Mouse (Mus musculus): Measurements from ENCODE around the gene Pitpnm1. TPM values are rescaled to one million over a fixed set of nuclear protein-coding genes. Genes with fewer than 3 reads are reported as not detected.

The Pitpnm1 gene
- total and polyA plus RNA-seq, 3 experiments = 87.4 to 164 (median 87.6) TPM

GRCm38 (mm10) chr19:4068717-4069410 lies 30.9 kb upstream of the Pitpnm1 start:
- DNase-seq = no peak

DNA sequence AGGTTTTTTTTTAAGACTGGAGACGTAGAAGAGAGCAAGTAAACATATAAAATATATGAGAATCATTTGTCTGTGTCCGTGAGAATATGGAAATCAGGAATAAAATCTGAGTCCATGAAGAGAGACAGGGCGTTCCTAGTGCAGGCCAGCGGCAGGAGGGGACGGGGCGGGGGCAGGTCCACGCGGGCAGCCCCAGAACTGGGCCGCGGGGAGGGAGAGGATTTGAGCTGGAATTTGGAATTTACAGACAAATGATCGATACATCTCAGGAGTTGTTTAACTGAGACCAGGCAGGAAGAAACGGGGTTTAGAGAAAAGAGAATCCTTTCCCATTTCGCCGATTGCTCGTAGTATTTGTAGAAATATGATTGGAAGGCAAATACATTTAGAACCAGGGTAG lies 29.5 kb upstream of the Pitpnm1 start:
- no peak for DNase-seq

GRCm38 (mm10) chr19:4070756-4071155 lies 29.0 kb upstream of the Pitpnm1 start:
- DNase-seq = no peak

- no peak for DNase-seq
Measured at GRCm38 (mm10) chr19:4071406-4071805, 28.4 kb upstream of the Pitpnm1 start.

DNA sequence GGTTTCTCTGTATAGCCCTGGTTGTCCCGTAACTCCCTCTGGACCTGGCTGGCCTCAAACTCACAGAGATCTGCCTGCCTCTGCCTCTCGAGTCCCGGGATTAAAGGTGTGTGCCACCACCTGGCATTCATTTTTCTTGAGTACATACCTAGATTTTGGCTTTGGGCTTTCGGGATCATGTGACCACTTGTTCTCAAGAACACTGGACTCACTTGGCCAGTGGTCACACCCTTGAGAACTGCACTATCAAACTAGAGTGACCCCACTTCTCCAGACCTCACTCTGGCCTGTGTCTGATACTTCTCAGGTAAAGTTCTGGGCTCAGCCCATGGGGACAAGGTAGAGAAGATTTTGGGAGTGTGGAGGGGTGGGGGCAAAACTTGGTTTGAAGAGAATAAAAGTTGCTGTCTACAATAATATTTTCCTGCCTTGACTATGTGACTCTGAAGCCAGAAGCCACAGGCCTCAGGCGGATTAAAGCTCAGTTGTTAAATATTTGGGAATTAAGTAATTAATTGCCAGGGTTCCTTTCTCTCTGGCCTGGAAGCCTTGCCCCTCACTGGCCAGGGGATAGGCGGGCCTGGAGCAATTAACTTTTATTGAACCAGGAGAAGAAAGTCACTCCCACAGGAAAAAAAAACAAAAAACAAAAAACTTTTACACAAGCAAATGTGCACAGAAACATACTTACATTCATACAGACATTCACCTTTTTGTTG lies 26.9 kb upstream of the Pitpnm1 start:
- DNase-seq = no peak

DNA sequence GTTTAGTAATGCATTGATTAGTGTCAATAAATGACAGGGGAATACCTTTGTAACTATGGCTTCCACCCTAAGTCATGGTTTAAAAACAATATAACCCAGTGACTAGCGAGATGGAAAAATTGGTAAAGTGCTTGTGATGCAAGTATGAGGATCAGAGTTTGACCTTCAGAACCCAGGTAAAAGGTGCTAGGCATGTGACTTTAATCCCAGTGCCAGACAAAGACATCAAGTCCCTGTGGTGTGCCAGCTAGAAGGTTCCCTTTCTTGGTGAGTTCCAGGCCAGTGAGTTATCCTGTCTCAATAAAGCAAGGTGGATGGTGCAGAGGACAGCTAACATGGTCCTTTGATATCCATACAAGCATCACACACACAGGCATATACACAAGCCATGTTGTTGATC lies 24.3 kb upstream of the Pitpnm1 start:
- no peak for DNase-seq

DNA sequence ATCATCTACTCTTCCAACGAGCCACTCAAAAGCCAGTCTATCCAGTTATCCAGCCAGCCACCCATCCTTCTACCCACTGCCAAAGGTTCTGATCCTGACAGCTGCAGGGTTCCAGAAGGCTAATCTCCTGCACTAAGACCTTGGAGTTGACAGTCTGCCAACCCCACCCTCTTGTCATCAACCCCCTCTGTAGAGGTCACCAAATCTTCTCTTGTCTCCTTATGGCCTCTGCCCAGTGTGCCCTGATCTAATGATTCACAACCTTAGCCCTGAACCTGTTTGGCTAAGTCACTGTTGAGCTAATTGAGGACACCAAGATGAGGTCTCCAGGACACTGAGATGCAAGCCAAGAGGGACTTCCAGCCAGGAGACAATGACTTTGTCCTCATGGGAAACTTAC lies 20.2 kb upstream of the Pitpnm1 start:
- no peak for DNase-seq

GRCm38 (mm10) chr19:4080511-4081009 lies 19.2 kb upstream of the Pitpnm1 start:
- DNase-seq = no peak

DNA sequence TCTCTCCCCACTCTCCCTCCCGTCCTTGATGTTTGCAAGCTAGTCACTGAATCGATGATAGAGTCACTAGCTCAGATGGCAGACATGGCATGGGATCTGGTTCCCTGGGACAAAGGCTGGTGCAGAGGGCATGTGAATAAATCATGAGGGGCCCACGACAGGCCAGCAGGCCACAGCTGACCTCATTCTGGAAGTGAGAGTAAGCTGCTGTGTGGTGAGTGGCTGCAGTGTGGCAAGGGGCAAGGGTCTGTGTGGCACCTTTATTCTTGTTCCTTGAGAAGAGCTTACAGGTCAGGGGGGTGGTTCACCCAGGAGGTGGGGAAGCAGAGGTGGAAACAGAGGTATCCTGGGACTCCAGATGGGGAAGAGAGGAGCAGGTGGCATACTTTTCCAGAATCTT lies 18.4 kb upstream of the Pitpnm1 start, which contains the start of gene Cabp2:
TSS of gene Cabp2 (plus strand) at position 185 of the 400 bp plus-strand sequence.
- no peak for DNase-seq

GRCm38 (mm10) chr19:4082219-4082965 lies 17.4 kb upstream of the Pitpnm1 start:
- no peak for DNase-seq

GRCm38 (mm10) chr19:4083316-4083715 lies 16.5 kb upstream of the Pitpnm1 start:
- DNase-seq = no peak

- no peak for DNase-seq
Measured at GRCm38 (mm10) chr19:4083826-4084225, 16.0 kb upstream of the Pitpnm1 start.

DNA sequence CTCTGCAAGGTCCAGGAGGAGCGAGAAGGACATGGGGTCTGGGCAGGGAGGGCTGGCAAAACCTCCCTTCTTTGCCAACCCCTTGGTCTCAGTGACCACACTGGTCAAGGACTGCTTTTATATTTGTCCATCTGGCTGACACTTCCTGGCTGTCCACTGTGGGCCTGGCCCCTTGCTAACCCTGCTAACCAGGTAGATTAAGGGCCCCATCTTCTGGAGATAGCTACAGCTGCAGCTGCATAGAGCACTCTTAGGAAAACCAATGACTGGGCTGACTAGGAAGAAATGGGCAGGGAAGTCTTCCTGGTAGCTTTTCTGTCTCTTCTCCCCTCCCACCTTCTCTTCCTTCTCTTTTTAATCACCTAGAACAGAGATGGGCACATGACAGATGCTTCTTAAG lies 14.8 kb upstream of the Pitpnm1 start:
- no peak for DNase-seq

DNA sequence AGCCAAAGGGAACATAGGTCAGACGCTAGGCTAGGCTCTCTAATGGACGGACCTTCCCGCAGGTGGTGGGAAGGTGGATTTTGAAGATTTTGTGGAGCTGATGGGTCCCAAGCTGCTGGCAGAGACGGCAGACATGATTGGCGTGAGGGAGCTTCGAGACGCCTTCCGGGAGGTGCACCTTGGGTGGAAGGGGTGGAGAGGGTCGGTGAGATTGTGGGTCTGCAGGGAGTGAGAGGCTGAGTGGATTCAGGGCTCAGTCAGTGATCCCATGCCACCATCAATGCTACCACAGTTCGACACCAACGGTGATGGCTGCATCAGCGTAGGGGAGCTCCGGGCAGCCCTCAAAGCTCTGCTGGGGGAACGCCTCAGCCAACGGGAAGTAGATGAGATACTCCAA lies 13.6 kb upstream of the Pitpnm1 start:
- no peak for DNase-seq

DNA sequence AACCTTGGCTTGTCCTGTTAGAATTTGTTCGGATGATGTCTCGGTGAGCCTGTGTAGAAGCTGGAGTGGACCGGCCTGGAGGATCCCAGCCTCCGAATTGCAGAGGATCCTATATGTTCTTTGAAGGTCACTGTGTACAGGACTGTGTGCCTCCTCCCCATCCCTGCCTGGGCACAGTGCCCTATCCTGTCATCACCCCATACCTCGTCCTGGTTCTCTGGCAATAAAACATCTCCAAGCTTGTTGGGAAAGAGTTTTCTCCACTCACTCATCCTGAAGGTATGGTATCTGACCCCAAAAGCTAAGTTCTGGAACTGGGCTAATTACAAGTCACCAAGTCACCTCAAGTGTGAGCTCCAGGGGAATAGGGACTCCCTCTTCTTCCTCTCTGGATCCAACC lies 12.7 kb upstream of the Pitpnm1 start:
- DNase-seq = no peak

- DNase-seq = no peak
Measured at GRCm38 (mm10) chr19:4088146-4088545, 11.7 kb upstream of the Pitpnm1 start.

DNA sequence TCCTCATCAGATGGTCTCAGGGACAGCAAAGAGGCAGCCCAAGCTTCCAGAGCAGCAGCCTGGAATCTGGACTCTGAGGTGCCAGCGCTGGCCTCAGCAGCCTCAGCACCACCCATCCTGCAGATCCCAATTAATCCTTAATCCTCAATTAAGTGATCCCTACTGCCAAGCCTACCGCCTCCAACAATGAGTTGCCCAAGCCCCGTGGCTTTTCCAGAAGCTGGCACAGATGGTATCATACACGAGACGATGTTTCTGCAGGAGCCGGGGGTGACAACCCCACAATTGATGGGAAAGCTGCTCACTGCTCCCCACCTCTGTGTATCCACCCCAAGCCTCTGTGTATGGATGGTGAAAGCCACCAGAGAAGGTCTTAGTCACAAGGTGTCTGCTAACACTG lies 10.7 kb upstream of the Pitpnm1 start:
- no peak for DNase-seq

DNA sequence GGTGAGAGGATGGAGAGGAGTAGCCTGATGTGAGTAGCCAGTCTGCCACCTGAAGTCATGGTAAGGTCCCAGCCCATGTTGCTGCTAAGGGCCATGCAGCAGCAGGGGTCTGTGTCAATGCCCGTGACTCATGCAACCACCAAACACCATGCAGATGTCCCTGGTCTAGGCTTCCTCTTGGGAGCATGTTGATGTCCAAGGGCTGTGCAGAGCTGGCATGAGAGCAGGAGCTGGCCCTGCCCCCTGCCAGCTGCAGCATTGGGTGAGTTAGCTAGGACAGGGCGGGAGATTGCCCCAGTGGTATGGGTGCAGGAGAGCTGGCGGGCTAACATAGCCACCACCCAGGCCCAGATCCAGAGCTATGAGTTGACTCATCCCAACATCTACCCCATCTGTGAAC lies 9.4 kb upstream of the Pitpnm1 start:
- DNase-seq = no peak

- DNase-seq = no peak
Measured at GRCm38 (mm10) chr19:4091383-4091782, 8.4 kb upstream of the Pitpnm1 start.

DNA sequence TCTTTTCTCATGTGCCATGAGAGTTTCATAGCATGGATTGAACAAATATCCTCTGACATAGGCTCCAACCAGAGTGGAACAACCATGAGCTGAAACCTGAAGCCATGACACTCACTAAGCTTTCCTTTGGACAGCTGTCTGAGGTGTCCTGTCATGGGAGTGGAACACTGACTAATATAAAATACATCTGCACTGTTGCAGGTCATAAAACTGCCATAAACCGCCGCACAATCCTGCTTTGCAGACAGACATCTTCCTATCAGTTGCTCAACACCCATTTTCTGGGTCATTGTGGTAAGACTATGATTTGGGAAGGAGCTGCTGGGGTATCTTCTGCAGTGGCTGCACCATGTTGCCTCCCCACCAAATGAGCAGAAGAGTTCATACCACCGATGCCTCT lies 7.0 kb upstream of the Pitpnm1 start:
- DNase-seq = no peak

DNA sequence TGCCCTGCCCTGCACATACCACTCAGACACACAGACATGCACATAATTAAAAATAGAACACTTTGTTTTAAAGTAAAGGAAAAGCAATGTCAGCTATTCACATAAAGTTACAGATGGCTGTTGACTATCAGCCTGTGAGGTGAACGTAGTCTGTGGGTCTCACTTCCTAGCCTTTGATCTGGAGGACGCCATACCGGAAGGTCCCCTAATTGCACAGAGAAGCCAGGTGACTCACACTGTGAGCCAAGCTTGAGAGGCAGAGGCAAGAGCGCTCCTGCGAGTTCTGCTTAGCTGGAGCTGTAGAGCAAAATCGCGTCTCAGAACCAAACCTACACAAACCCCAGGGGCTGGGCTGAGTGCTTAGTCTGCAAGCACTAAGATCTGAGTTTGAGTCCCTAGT lies 6.0 kb upstream of the Pitpnm1 start:
- no peak for DNase-seq

- no peak for DNase-seq
Measured at GRCm38 (mm10) chr19:4094348-4094747, 5.5 kb upstream of the Pitpnm1 start.

DNA sequence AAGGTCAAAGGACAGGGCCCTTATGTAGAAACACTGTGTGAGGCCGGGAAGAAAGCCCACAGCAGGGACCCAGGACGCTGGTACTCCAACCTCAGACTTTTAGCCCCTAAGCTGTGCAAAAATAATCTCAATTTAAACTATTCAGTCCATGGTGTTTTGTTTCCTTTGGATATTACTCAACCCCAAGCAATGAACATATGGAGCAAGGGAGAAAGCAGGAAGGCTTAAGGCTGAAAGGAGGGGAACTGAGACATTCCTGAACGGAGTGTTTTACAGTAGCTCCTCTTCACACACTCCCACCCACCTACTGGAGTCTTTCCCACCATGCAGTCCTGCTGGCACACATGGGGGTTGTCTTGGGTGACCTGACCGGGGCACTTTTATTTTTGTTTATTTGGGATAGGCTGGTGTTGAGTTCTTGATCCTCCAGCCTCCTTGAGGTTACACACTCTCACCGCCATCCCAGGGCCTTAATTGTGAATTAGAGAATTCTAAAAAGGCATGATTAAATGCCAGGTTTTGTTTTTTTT lies 5.0 kb upstream of the Pitpnm1 start:
- DNase-seq = peak; percentile 5
